Mouse (Mus musculus) spleen, embryonic (tissue): ENCODE data around the gene Mettl26.

ENCODE experiments used
- CTCF ChIA-PET: fragments of 350-600 bp; sonication (Branson Sonifier 250); formaldehyde crosslinking; loops from one replicate; lab custom pipeline; 2022; lab: Charles Lee

Mettl26 gene

GRCm38 (mm10) chr17:25836397-25837075 is 38.3 kb upstream of the Mettl26 start:
- CTCF ChIA-PET: no interaction called here

- CTCF ChIA-PET: no interaction called here
These were observed 37.8 kb upstream of the Mettl26 start, which contains the start of gene Rhbdl1 for GRCm38 (mm10) chr17:25837076-25837410. Gene Rhbdl1, minus strand, starts transcription at chr17:25837295.

GRCm38 (mm10) chr17:25837533-25837932 is 37.3 kb upstream of the Mettl26 start:
- CTCF ChIA-PET: no interaction called here

- CTCF ChIA-PET: no interaction called here
These were observed 36.0 kb upstream of the Mettl26 start for GRCm38 (mm10) chr17:25838904-25839303.

- CTCF ChIA-PET: no interaction called here
These were observed 35.2 kb upstream of the Mettl26 start for GRCm38 (mm10) chr17:25839455-25840235.

- CTCF ChIA-PET: no interaction called here
These were observed 34.4 kb upstream of the Mettl26 start for GRCm38 (mm10) chr17:25840519-25840918.

GRCm38 (mm10) chr17:25841117-25841880 is 33.6 kb upstream of the Mettl26 start, which contains the start of gene Gm20683:
Gene Gm20683, minus strand, starts transcription at chr17:25841763.
- CTCF ChIA-PET: no interaction called here

- CTCF ChIA-PET: interaction anchor here (0.8 kb wide), 1 partner anchor 8 kb away, joined by 3 read pairs; no protein-coding TSS in a partner anchor
These were observed 32.4 kb upstream of the Mettl26 start for GRCm38 (mm10) chr17:25842509-25842908.

- CTCF ChIA-PET: interaction anchor here (0.8 kb wide), 1 partner anchor 9 kb away, joined by 3 read pairs; no protein-coding TSS in a partner anchor
These were observed 31.8 kb upstream of the Mettl26 start for GRCm38 (mm10) chr17:25843122-25843521.

GRCm38 (mm10) chr17:25843636-25844395 is 31.1 kb upstream of the Mettl26 start:
- CTCF ChIA-PET: interaction anchor here (0.6 to 0.7 kb wide), 4 partner anchors 9 to 167 kb away, joined by 3 to 5 read pairs (median 4); partner anchors contain the start of gene Mcrip2

GRCm38 (mm10) chr17:25844396-25844901 is 30.4 kb upstream of the Mettl26 start, which contains the start of gene Rhot2:
Gene Rhot2, minus strand, starts transcription at chr17:25844851.
- CTCF ChIA-PET: interaction anchor here (0.6 to 0.7 kb wide), 2 partner anchors 9 to 166 kb away, joined by 3 to 5 read pairs; no protein-coding TSS in a partner anchor

- CTCF ChIA-PET: interaction anchor here (1.6 kb wide), 1 partner anchor 27 kb away, joined by 4 read pairs; the partner anchor contains the start of gene Stub1
These were observed 14.6 kb upstream of the Mettl26 start for GRCm38 (mm10) chr17:25860229-25860628.

GRCm38 (mm10) chr17:25860832-25861703 is 13.8 kb upstream of the Mettl26 start, which contains the start of gene Wdr90:
Gene Wdr90, minus strand, starts transcription at chr17:25861501.
- CTCF ChIA-PET: interaction anchor here (0.6 to 1.6 kb wide), 2 partner anchors 27 to 28 kb away, joined by 3 to 4 read pairs; partner anchors contain the start of gene Stub1

- CTCF ChIA-PET: interaction anchor here (0.6 kb wide), 1 partner anchor 29 kb away, joined by 3 read pairs; the partner anchor contains the start of gene Stub1
These were observed 12.9 kb upstream of the Mettl26 start for GRCm38 (mm10) chr17:25861704-25862612.

GRCm38 (mm10) chr17:25863681-25864080 is 11.2 kb upstream of the Mettl26 start:
- CTCF ChIA-PET: interaction anchor here (0.7 kb wide), 1 partner anchor 232 kb away, joined by 3 read pairs; the partner anchor contains the start of gene Nme4

- CTCF ChIA-PET: interaction anchor here (0.7 kb wide), 1 partner anchor 231 kb away, joined by 3 read pairs; the partner anchor contains the start of gene Nme4
These were observed 10.6 kb upstream of the Mettl26 start for GRCm38 (mm10) chr17:25864311-25864710.

GRCm38 (mm10) chr17:25865288-25865687 is 9.6 kb upstream of the Mettl26 start:
- CTCF ChIA-PET: no interaction called here

- CTCF ChIA-PET: no interaction called here
These were observed 8.7 kb upstream of the Mettl26 start for GRCm38 (mm10) chr17:25866172-25866571.
